Mouse (Mus musculus): ENCODE results near the gene Ddb1. TPM values are rescaled to one million over a fixed set of nuclear protein-coding genes. Genes with fewer than 3 reads are reported as not detected.
A peak's percentile ranks its signal among the peaks of the same experiment; 100 is the strongest.

The Ddb1 gene
- polyA plus RNA-seq, 1 experiment from 2014 or later, result 219 TPM

DNA sequence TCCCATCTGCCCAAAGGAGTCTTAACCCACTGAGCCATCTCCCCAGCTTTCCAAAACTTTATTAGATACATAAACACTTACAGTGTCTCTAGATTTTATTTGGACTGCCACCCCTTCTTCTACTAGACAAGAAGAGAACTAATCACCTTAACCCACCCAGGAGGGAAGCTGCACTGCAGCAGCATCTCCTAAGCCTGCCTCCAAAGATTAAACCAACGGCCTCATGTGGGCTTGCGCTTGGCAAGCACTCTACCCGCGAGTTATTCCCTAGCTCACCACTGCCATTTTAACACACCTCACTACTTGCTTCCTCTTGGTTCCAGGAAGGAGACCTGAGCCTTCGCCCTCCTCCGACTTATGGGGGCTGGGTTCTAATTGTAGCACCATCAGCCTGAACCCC, 40.8 kb upstream of the Ddb1 start:
- H3K9me3 ChIP-seq (ENCODE audit: control insufficient read depth, low read length), result no peaks in the 10 kb centered on the region
- H3K9ac ChIP-seq, result no peak overlapping the region
- H3K4me3 ChIP-seq (replicated peaks; ENCODE audit: low read length), result no peak overlapping the region
- H3K4me2 ChIP-seq (replicated peaks), result no peak overlapping the region
- WGBS, result 87% methylated on average over 6 of the region's 6 CpGs
- H3K27ac ChIP-seq, result no peak overlapping the region
- ATAC-seq (ENCODE audit: low FRiP score) (no peak), DNase-seq (ENCODE audit: low spot score) (no peak)
- no peaks in the 10 kb centered on the region for H3K27me3 ChIP-seq (ENCODE audit: control insufficient read depth, insufficient read depth, low read length)
- no peaks in the 10 kb centered on the region for H3K36me3 ChIP-seq (replicated peaks; ENCODE audit: control insufficient read depth, insufficient read depth)
- no peaks in the 10 kb centered on the region for H3K4me1 ChIP-seq (replicated peaks; ENCODE audit: control insufficient read depth, insufficient read depth, low read length)

DNA sequence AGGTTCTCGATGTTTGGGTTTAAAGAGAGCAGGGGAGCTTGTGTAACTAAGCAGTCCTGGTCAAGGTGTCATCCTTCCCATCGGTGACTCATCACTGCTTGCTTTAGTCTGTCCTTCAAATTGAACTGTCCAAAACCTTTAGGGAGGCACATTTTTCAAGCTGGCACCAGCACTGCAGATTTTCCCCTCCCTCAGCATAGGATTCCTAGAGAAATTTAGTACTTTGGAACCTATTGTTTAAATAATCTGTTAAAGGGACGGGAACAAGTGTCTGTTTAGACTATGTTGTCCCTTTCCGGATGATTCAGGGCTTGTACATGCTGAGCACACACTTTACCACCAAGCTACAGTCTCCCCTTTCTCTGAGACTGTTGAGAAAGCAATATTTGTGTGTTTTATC, 39.9 kb upstream of the Ddb1 start:
- Histone ChIP-seq H3K4me3 (replicated peaks; ENCODE audit: low read length) (no peak overlapping the region), H3K4me2 (replicated peaks) (no peak overlapping the region), H3K36me3 (replicated peaks; ENCODE audit: control insufficient read depth, insufficient read depth) (peaks cover 9% of the 10 kb centered on the region), H3K27me3 (ENCODE audit: control insufficient read depth, insufficient read depth, low read length) (no peaks in the 10 kb centered on the region), H3K9me3 (ENCODE audit: control insufficient read depth, low read length) (no peaks in the 10 kb centered on the region), H3K27ac (no peak overlapping the region), H3K4me1 (replicated peaks; ENCODE audit: control insufficient read depth, insufficient read depth, low read length) (no peaks in the 10 kb centered on the region), H3K9ac (no peak overlapping the region)
- ATAC-seq (ENCODE audit: low FRiP score), result no peak
- 85% methylated on average over 4 of the region's 4 CpGs for WGBS
- DNase-seq (ENCODE audit: low spot score), result no peak

DNA sequence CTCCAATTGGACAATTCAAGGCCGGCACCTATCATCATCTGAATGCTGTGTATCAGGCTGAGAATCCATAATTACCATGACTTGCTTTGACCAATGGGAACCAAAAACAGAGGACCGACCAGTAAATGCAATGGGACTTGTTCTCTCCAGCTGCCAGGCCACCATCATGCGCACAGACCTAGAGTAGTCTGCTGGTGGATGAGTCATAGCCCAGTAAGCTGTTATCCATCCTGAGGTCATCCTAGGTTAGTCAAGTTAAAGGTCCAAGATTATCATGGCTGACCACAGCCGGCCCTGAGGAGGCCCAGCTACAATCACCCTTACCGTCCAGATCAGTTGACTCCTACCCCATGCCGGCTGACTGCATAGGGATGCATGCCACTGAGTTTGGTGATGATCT, 35.5 kb upstream of the Ddb1 start:
- Histone ChIP-seq H3K27me3 (ENCODE audit: control insufficient read depth, insufficient read depth, low read length) (no peaks in the 10 kb centered on the region), H3K4me3 (replicated peaks; ENCODE audit: low read length) (no peak overlapping the region), H3K9ac (no peak overlapping the region), H3K4me1 (replicated peaks; ENCODE audit: control insufficient read depth, insufficient read depth, low read length) (no peaks in the 10 kb centered on the region), H3K36me3 (replicated peaks; ENCODE audit: control insufficient read depth, insufficient read depth) (peaks cover 47% of the 10 kb centered on the region), H3K4me2 (replicated peaks) (no peak overlapping the region), H3K9me3 (ENCODE audit: control insufficient read depth, low read length) (no peaks in the 10 kb centered on the region), H3K27ac (no peak overlapping the region)
- DNase-seq (ENCODE audit: low spot score) (no peak), ATAC-seq (ENCODE audit: low FRiP score) (no peak)
- WGBS, result 96% methylated on average over 6 of the region's 6 CpGs

DNA sequence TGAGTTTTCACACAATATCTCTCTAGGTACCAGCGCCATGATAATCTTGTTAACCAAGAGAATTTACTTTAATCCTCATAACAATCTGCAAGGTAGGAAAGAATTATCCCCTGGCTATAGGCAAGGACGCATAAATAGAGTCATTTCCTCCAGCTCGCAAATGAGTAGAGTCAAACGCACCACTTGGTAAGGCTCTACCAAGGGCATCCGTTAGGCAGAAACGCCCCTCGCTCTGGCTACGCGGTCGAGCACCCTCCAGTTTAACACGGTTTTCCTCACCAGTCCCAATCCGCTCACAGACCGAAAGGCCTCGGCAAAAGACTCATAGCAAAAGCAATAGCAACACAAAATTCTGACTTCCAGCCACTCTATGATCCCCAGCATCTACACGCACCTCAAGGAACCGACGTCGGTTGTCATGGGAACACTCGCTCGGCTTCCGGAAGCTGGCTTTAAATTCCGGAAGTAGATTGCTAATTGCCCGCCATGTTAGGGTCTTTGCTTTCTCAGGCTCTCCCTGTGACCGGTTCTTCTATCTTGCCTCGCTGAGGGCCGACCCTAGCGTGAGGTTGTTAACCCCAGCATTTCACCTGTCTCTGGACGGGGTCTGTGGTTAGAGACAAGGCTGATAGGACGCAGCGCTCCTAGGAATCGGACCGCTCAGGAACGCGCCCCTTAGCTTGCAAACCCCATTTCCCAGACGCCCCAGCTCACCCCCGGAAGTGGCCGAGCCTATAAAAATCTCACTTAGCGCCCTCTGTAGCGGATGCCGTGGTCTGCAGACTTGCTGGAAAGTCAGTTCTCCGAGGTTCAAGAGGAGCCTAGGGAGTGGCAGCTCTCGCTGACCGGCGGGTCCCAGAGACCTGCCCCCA, 28.2 kb upstream of the Ddb1 start, which contains the start of the genes Cyb561a3 and Tmem138:
TSS of gene Cyb561a3 (plus strand) at position 483 of the 872 bp plus-strand sequence.
TSS of gene Tmem138 (minus strand) at position 673 of the 872 bp plus-strand sequence.
- Histone ChIP-seq H3K4me2 (replicated peaks) (peak within 1 kb of the TSS; percentile 88), H3K9ac (peak within 1 kb of the TSS; percentile 78), H3K27ac (peak within 1 kb of the TSS; percentile 95), H3K36me3 (replicated peaks; ENCODE audit: control insufficient read depth, insufficient read depth) (peaks cover 29% of the 10 kb centered on the region), H3K9me3 (ENCODE audit: control insufficient read depth, low read length) (no peaks in the 10 kb centered on the region), H3K4me1 (replicated peaks; ENCODE audit: control insufficient read depth, insufficient read depth, low read length) (peaks cover 17% of the 10 kb centered on the region), H3K4me3 (replicated peaks; ENCODE audit: low read length) (peak within 1 kb of the TSS; percentile 74), H3K27me3 (ENCODE audit: control insufficient read depth, insufficient read depth, low read length) (no peaks in the 10 kb centered on the region)
- DNase-seq (ENCODE audit: low spot score), result peak; percentile 96
- WGBS, result under 1% methylated on average over 44 of the region's 44 CpGs
- ATAC-seq (ENCODE audit: low FRiP score), result peak; percentile 97

DNA sequence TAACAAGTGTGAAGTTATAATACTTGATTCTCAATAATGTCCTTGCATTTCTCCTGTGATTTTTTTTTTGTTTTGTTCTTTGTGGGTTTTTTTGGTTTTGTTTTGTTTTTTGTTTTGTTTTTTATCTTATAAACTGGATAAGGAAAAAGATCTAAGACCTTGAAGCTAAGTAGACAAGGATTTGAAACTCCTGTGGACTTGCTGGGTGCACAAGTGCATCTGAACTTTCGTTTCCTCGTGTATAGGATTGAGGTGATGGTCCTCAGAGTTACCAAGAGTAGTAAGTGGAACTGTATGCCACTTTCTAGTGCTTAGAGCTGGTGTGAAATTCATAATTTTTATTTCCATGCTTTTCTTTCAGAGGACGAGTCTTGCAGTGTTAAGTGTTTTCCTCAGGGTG, 25.0 kb upstream of the Ddb1 start:
- Histone ChIP-seq H3K9ac (no peak overlapping the region), H3K4me2 (replicated peaks) (no peak overlapping the region), H3K4me3 (replicated peaks; ENCODE audit: low read length) (no peak overlapping the region), H3K27ac (no peak overlapping the region), H3K36me3 (replicated peaks; ENCODE audit: control insufficient read depth, insufficient read depth) (peaks cover 14% of the 10 kb centered on the region), H3K9me3 (ENCODE audit: control insufficient read depth, low read length) (no peaks in the 10 kb centered on the region), H3K4me1 (replicated peaks; ENCODE audit: control insufficient read depth, insufficient read depth, low read length) (peaks cover 17% of the 10 kb centered on the region), H3K27me3 (ENCODE audit: control insufficient read depth, insufficient read depth, low read length) (no peaks in the 10 kb centered on the region)
- ATAC-seq (ENCODE audit: low FRiP score) (no peak), DNase-seq (ENCODE audit: low spot score) (no peak)
- WGBS, result 87% methylated on average over 3 of the region's 3 CpGs

DNA sequence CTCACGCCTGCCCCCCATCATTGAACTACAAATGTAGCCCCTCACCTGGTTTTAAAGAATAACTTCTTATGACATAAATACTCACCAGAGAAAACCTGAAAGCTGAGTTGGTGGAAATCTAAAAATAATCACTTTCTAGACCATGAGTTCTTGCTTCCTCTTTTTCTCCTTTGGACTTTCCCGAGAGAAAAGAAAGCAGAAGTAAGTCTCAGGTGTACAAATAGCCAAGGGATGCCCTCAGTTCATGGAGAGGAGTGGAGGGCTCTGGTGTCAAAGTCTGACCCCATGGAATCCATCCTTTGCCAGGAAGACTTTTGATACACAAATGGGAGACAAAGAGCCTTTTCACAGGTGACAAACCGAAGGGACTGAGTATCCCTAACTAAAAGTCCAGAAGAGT, 24.4 kb upstream of the Ddb1 start:
- Histone ChIP-seq H3K4me2 (replicated peaks) (no peak overlapping the region), H3K4me1 (replicated peaks; ENCODE audit: control insufficient read depth, insufficient read depth, low read length) (peaks cover 17% of the 10 kb centered on the region), H3K4me3 (replicated peaks; ENCODE audit: low read length) (no peak overlapping the region), H3K27me3 (ENCODE audit: control insufficient read depth, insufficient read depth, low read length) (no peaks in the 10 kb centered on the region), H3K9me3 (ENCODE audit: control insufficient read depth, low read length) (no peaks in the 10 kb centered on the region), H3K9ac (no peak overlapping the region), H3K36me3 (replicated peaks; ENCODE audit: control insufficient read depth, insufficient read depth) (peaks cover 15% of the 10 kb centered on the region; the same call in 1 of the 2 replicates), H3K27ac (no peak overlapping the region)
- ATAC-seq (ENCODE audit: low FRiP score) (no peak), DNase-seq (ENCODE audit: low spot score) (no peak)
- WGBS, result 91% methylated on average over 3 of the region's 3 CpGs

DNA sequence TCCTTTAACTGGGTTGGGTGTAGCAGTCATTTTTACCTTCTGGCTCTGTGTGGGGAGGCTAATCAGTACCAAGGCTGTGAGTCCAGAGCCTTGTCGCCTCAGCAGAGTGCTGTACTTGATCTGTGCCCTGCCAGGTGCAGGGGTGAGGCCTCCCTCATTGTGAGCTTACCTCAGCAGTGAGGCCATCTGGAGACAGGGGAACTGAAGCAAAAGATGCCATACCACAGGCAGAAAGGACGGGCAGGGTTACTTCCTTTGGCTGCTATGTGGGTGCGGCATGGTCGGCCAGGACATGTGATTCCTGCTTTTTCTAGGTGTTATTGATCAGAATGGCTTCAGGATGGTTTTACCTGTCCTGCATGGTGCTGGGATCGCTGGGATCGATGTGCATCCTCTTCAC, 23.1 kb upstream of the Ddb1 start:
- Histone ChIP-seq H3K4me2 (replicated peaks) (no peak overlapping the region), H3K9me3 (ENCODE audit: control insufficient read depth, low read length) (no peaks in the 10 kb centered on the region), H3K36me3 (replicated peaks; ENCODE audit: control insufficient read depth, insufficient read depth) (peaks cover 15% of the 10 kb centered on the region), H3K27me3 (ENCODE audit: control insufficient read depth, insufficient read depth, low read length) (no peaks in the 10 kb centered on the region), H3K4me1 (replicated peaks; ENCODE audit: control insufficient read depth, insufficient read depth, low read length) (peaks cover 10% of the 10 kb centered on the region), H3K9ac (no peak overlapping the region), H3K4me3 (replicated peaks; ENCODE audit: low read length) (no peak overlapping the region), H3K27ac (no peak overlapping the region)
- ATAC-seq (ENCODE audit: low FRiP score), result no peak
- no peak for DNase-seq (ENCODE audit: low spot score)
- WGBS, result 89% methylated on average over 6 of the region's 6 CpGs

DNA sequence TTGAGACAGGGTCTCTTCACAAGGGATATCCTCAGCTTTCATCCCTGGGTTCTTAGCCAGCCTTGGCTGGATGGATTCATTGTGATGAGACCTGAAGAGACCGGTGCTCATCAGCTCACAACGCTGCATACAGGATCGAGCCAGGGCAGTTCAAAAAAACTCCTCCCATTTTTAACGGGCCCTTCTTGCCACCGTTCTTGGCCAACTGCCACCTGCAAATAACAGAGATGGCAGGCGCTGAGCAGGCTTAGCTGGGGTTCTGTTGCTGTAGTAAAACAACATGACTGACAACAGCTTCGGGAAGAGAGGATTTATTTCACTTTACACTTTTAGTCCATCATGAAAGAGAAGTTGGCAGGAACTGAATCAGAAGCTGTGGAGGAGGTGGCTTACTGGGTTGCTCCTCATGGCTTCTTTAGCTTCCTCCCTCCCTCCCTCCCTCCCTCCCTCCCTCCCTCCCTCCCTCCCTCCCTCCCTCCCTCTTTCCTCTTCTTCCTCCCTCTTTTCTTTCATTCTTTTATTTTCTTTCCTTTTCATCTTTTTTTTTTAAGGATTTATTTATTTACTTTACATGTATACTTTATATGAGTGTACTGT, 21.5 kb upstream of the Ddb1 start:
- H3K36me3 ChIP-seq (replicated peaks; ENCODE audit: control insufficient read depth, insufficient read depth), result peaks cover 15% of the 10 kb centered on the region
- no peaks in the 10 kb centered on the region for H3K9me3 ChIP-seq (ENCODE audit: control insufficient read depth, low read length)
- DNase-seq (ENCODE audit: low spot score) (no peak), ATAC-seq (ENCODE audit: low FRiP score) (no peak)
- H3K9ac ChIP-seq, result no peak overlapping the region
- H3K27me3 ChIP-seq (ENCODE audit: control insufficient read depth, insufficient read depth, low read length), result no peaks in the 10 kb centered on the region
- no peak overlapping the region for H3K4me2 ChIP-seq (replicated peaks)
- no peaks in the 10 kb centered on the region; the same call in 1 of the 2 replicates for H3K4me1 ChIP-seq (replicated peaks; ENCODE audit: control insufficient read depth, insufficient read depth, low read length)
- 73% methylated on average over 7 of the region's 7 CpGs for WGBS
- H3K27ac ChIP-seq, result no peak overlapping the region
- H3K4me3 ChIP-seq (replicated peaks; ENCODE audit: low read length), result no peak overlapping the region

DNA sequence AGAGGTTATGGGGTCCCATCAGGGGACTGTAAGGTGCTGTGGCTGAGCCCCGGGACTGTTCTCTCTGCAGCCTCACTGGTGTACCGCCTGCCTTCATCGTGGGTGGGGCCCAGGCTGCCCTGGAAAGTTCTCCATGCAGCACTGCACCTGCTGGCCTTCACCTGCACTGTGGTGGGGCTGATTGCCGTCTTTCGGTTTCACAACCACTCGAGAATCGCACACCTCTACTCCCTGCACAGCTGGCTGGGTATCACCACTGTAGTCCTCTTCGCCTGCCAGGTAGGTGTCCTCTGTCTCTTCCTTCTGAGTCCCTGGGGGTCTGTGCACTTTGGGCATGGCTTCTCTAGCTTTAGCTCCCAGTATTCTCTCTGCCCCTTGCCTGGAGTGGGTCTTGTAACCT, 20.0 kb upstream of the Ddb1 start:
- peaks cover 15% of the 10 kb centered on the region for H3K36me3 ChIP-seq (replicated peaks; ENCODE audit: control insufficient read depth, insufficient read depth)
- no peak overlapping the region for H3K4me3 ChIP-seq (replicated peaks; ENCODE audit: low read length)
- H3K4me2 ChIP-seq (replicated peaks), result no peak overlapping the region
- no peak overlapping the region for H3K9ac ChIP-seq
- no peak for ATAC-seq (ENCODE audit: low FRiP score)
- H3K27me3 ChIP-seq (ENCODE audit: control insufficient read depth, insufficient read depth, low read length), result no peaks in the 10 kb centered on the region
- no peak overlapping the region for H3K27ac ChIP-seq
- 86% methylated on average over 8 of the region's 8 CpGs for WGBS
- H3K9me3 ChIP-seq (ENCODE audit: control insufficient read depth, low read length), result no peaks in the 10 kb centered on the region
- H3K4me1 ChIP-seq (replicated peaks; ENCODE audit: control insufficient read depth, insufficient read depth, low read length), result no peaks in the 10 kb centered on the region
- DNase-seq (ENCODE audit: low spot score), result no peak
